Mouse (Mus musculus): ENCODE measurements at regions not wholly inside any gene's neighbourhood (a gene's known extent, or its start where the extent isn't known, plus 50 kb on each side); places are given as distances from the start of the nearest gene placed in this dataset.

DNA sequence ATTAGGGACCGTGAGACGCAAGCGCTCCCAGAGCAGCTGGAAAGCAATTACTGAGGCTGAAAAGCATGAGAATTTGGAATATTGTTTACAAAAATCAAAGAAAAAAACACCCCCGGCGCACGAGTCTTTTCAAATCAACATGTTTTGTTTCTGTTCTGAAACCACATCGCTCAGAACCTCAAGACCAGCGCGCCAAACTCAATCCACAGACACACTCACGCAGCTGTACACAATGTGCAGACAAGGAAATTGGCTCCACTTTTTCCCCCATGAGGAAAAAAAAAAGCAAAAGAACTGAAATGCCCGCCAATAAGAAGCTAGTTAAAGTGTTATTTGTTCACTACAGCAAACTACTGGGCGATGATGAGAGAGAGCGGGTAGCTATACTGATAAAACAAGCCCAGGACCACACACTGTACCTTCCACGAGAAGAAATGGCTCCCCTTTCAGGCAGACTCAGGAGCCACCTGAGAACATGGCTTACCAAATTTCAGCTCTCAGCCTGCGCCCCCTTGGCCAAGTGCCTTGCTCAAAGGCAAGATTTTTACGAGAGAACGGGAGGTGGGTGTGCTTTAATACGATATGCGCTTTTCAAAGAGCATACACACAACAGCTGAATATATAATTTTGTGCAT lies 222.5 kb upstream of the Akirin2 start:
- no peaks in the 10 kb centered on the region for H3K27me3 ChIP-seq (ENCODE audit: control insufficient read depth, insufficient read depth, low read length, poor library complexity, severe bottlenecking)
- H3K4me1 ChIP-seq (ENCODE audit: control insufficient read depth, insufficient read depth, low read length) = peaks cover 2% of the 10 kb centered on the region
- no peaks in the 10 kb centered on the region for H3K9me3 ChIP-seq (replicated peaks; ENCODE audit: control insufficient read depth, insufficient read depth, low read length, poor library complexity, severe bottlenecking)
- TF ChIP-seq CTCF (IDR thresholded peaks at IDR 0.05; ENCODE audit: low read depth, low read length) (no peak), EP300 (IDR thresholded peaks at IDR 0.05; ENCODE audit: insufficient read depth, low read depth, low read length) (no peak), POLR2A (IDR thresholded peaks at IDR 0.05; ENCODE audit: insufficient read depth, low read length) (no peak)
- no peak overlapping the region for H3K27ac ChIP-seq (ENCODE audit: insufficient read depth, low read length)
- H3K9ac ChIP-seq (ENCODE audit: low read depth, poor library complexity, severe bottlenecking) = no peak overlapping the region
- H3K4me3 ChIP-seq (ENCODE audit: low read depth, low read length) = no peak overlapping the region
- no peaks in the 10 kb centered on the region for H3K36me3 ChIP-seq (ENCODE audit: control insufficient read depth, insufficient read depth, low read length, poor library complexity, severe bottlenecking)

DNA sequence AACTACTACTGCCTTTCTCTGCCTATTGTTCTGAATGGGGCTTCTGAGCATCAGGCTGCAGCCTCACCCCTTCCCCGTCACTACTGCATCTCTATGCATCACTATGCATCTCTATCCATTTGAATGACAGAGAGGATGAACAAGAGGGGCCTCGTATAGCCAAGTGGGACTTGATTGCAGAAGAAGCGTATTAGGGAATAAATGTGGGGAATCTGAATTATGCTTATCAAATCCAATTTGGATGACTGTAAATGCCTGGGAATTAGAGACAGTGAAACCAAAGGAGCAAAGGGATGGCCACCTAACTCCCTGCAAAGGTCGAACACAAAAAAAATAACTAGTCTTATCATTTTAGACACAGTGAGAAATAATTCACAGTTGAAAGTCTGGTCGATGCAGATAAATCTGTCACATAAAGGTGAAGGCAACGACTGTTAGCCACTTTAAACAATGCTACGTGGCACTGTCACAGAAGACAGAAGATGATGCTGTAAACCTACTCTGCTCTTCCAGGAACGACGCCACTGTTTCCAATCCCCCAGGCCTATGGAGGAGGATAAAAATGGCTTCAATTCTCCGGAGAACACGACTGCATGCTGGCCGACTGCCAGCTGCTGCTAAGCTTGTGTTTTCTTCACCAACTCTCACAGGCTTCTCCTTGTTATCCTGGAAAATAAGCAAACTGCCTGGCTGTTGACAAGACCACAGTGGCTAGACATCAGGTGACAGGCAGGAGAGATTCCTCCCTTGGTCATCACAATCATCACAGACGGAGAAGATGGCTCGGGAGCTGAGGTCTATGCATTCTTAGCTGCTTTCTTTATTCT lies 213.6 kb upstream of the Akirin2 start:
- H3K27me3 ChIP-seq (ENCODE audit: control insufficient read depth, insufficient read depth, low read length, poor library complexity, severe bottlenecking) = no peaks in the 10 kb centered on the region
- TF ChIP-seq POLR2A (IDR thresholded peaks at IDR 0.05; ENCODE audit: insufficient read depth, low read length) = no peak
- no peak for TF ChIP-seq EP300 (IDR thresholded peaks at IDR 0.05; ENCODE audit: insufficient read depth, low read depth, low read length)
- TF ChIP-seq CTCF (IDR thresholded peaks at IDR 0.05; ENCODE audit: low read depth, low read length) = no peak
- no peaks in the 10 kb centered on the region for H3K36me3 ChIP-seq (ENCODE audit: control insufficient read depth, insufficient read depth, low read length, poor library complexity, severe bottlenecking)
- H3K9me3 ChIP-seq (replicated peaks; ENCODE audit: control insufficient read depth, insufficient read depth, low read length, poor library complexity, severe bottlenecking) = 0 out of 2 replicates have a peak, but pooled peaks cover 4% of the 10 kb centered on the region
- no peak overlapping the region for H3K4me3 ChIP-seq (ENCODE audit: low read depth, low read length)
- no peak overlapping the region for H3K27ac ChIP-seq (ENCODE audit: insufficient read depth, low read length)
- no peak overlapping the region for H3K9ac ChIP-seq (ENCODE audit: low read depth, poor library complexity, severe bottlenecking)
- H3K4me1 ChIP-seq (ENCODE audit: control insufficient read depth, insufficient read depth, low read length) = peaks cover 3% of the 10 kb centered on the region

- Histone ChIP-seq H3K9ac (ENCODE audit: low read depth, poor library complexity, severe bottlenecking) (no peak overlapping the region), H3K36me3 (ENCODE audit: control insufficient read depth, insufficient read depth, low read length, poor library complexity, severe bottlenecking) (no peaks in the 10 kb centered on the region), H3K27ac (ENCODE audit: insufficient read depth, low read length) (no peak overlapping the region), H3K4me1 (ENCODE audit: control insufficient read depth, insufficient read depth, low read length) (peaks cover 3% of the 10 kb centered on the region), H3K27me3 (ENCODE audit: control insufficient read depth, insufficient read depth, low read length, poor library complexity, severe bottlenecking) (no peaks in the 10 kb centered on the region), H3K4me3 (ENCODE audit: low read depth, low read length) (no peak overlapping the region), H3K9me3 (replicated peaks; ENCODE audit: control insufficient read depth, insufficient read depth, low read length, poor library complexity, severe bottlenecking) (0 out of 2 replicates have a peak, but pooled peaks cover 4% of the 10 kb centered on the region)
- TF ChIP-seq EP300 (IDR thresholded peaks at IDR 0.05; ENCODE audit: insufficient read depth, low read depth, low read length) (no peak), CTCF (IDR thresholded peaks at IDR 0.05; ENCODE audit: low read depth, low read length) (no peak), POLR2A (IDR thresholded peaks at IDR 0.05; ENCODE audit: insufficient read depth, low read length) (no peak)
Measured at GRCm38 (mm10) chr4:34337852-34338251, 212.9 kb upstream of the Akirin2 start.

GRCm38 (mm10) chr4:34340057-34340456 lies 210.7 kb upstream of the Akirin2 start:
- Histone ChIP-seq H3K36me3 (ENCODE audit: control insufficient read depth, insufficient read depth, low read length, poor library complexity, severe bottlenecking) (no peaks in the 10 kb centered on the region), H3K4me1 (ENCODE audit: control insufficient read depth, insufficient read depth, low read length) (peaks cover 3% of the 10 kb centered on the region), H3K27me3 (ENCODE audit: control insufficient read depth, insufficient read depth, low read length, poor library complexity, severe bottlenecking) (no peaks in the 10 kb centered on the region), H3K4me3 (ENCODE audit: low read depth, low read length) (no peak overlapping the region), H3K9ac (ENCODE audit: low read depth, poor library complexity, severe bottlenecking) (no peak overlapping the region), H3K27ac (ENCODE audit: insufficient read depth, low read length) (no peak overlapping the region), H3K9me3 (replicated peaks; ENCODE audit: control insufficient read depth, insufficient read depth, low read length, poor library complexity, severe bottlenecking) (0 out of 2 replicates have a peak, but pooled peaks cover 4% of the 10 kb centered on the region)
- TF ChIP-seq EP300 (IDR thresholded peaks at IDR 0.05; ENCODE audit: insufficient read depth, low read depth, low read length) (no peak), CTCF (IDR thresholded peaks at IDR 0.05; ENCODE audit: low read depth, low read length) (no peak), POLR2A (IDR thresholded peaks at IDR 0.05; ENCODE audit: insufficient read depth, low read length) (no peak)

- H3K27me3 ChIP-seq (ENCODE audit: control insufficient read depth, insufficient read depth, low read length, poor library complexity, severe bottlenecking) = no peaks in the 10 kb centered on the region
- H3K27ac ChIP-seq (ENCODE audit: insufficient read depth, low read length) = no peak overlapping the region
- H3K9ac ChIP-seq (ENCODE audit: low read depth, poor library complexity, severe bottlenecking) = no peak overlapping the region
Measured at GRCm38 (mm10) chr4:34371281-34372032, 179.3 kb upstream of the Akirin2 start.

More at GRCm38 (mm10) chr4:34371281-34372032, 179.3 kb upstream of the Akirin2 start:
- Histone ChIP-seq H3K4me3 (ENCODE audit: low read depth, low read length) (no peak overlapping the region), H3K36me3 (ENCODE audit: control insufficient read depth, insufficient read depth, low read length, poor library complexity, severe bottlenecking) (no peaks in the 10 kb centered on the region), H3K4me1 (ENCODE audit: control insufficient read depth, insufficient read depth, low read length) (no peaks in the 10 kb centered on the region), H3K9me3 (replicated peaks; ENCODE audit: control insufficient read depth, insufficient read depth, low read length, poor library complexity, severe bottlenecking) (no peaks in the 10 kb centered on the region)
- TF ChIP-seq CTCF (IDR thresholded peaks at IDR 0.05; ENCODE audit: low read depth, low read length) (no peak), POLR2A (IDR thresholded peaks at IDR 0.05; ENCODE audit: insufficient read depth, low read length) (no peak), EP300 (IDR thresholded peaks at IDR 0.05; ENCODE audit: insufficient read depth, low read depth, low read length) (no peak)
